Mouse (Mus musculus): ENCODE results near the gene Mctp1.
"Not testable (repeated sequence)": the region's sequence is repeated elsewhere in the genome, so short reads cannot be mapped to it uniquely, and the experiment has no call there.

The Mctp1 gene

GRCm38 (mm10) chr13:76383972-76384663 is at the start of gene Mctp1:
Mctp1 (plus strand) TSS chr13:76384535.
- DNase-seq (ENCODE audit: low spot score) = peak; percentile 52

- not testable (repeated sequence) for DNase-seq (ENCODE audit: low spot score)
Observed at GRCm38 (mm10) chr13:76345941-76346340, 38.4 kb upstream of the Mctp1 start.

- DNase-seq (ENCODE audit: low spot score) = no peak
Observed at GRCm38 (mm10) chr13:76358720-76359119, 25.6 kb upstream of the Mctp1 start.

GRCm38 (mm10) chr13:76384664-76385435 is 515 bp downstream of the Mctp1 start:
- peak; percentile 7 for DNase-seq (ENCODE audit: low spot score)

- DNase-seq (ENCODE audit: low spot score) = no peak
Observed at GRCm38 (mm10) chr13:76388615-76389014, 4.3 kb downstream of the Mctp1 start.

GRCm38 (mm10) chr13:76391920-76392319 is 7.6 kb downstream of the Mctp1 start:
- DNase-seq (ENCODE audit: low spot score) = no peak

GRCm38 (mm10) chr13:76393106-76393505 is 8.8 kb downstream of the Mctp1 start:
- DNase-seq (ENCODE audit: low spot score) = no peak

GRCm38 (mm10) chr13:76395906-76396305 is 11.6 kb downstream of the Mctp1 start:
- DNase-seq (ENCODE audit: low spot score) = no peak

- DNase-seq (ENCODE audit: low spot score) = no peak
Observed at GRCm38 (mm10) chr13:76409296-76409695, 25.0 kb downstream of the Mctp1 start.

GRCm38 (mm10) chr13:76410665-76411064 is 26.3 kb downstream of the Mctp1 start:
- DNase-seq (ENCODE audit: low spot score) = no peak

GRCm38 (mm10) chr13:76415346-76415745 is 31.0 kb downstream of the Mctp1 start:
- no peak for DNase-seq (ENCODE audit: low spot score)

GRCm38 (mm10) chr13:76420111-76420510 is 35.8 kb downstream of the Mctp1 start:
- no peak for DNase-seq (ENCODE audit: low spot score)

GRCm38 (mm10) chr13:76421075-76421474 is 36.7 kb downstream of the Mctp1 start:
- DNase-seq (ENCODE audit: low spot score) = no peak

- DNase-seq (ENCODE audit: low spot score) = no peak
Observed at GRCm38 (mm10) chr13:76422124-76422523, 37.8 kb downstream of the Mctp1 start.

GRCm38 (mm10) chr13:76429456-76429855 is 45.1 kb downstream of the Mctp1 start:
- no peak for DNase-seq (ENCODE audit: low spot score)

- no peak for DNase-seq (ENCODE audit: low spot score)
Observed at GRCm38 (mm10) chr13:76429927-76430326, 45.6 kb downstream of the Mctp1 start.

GRCm38 (mm10) chr13:76431946-76432345 is 47.6 kb downstream of the Mctp1 start:
- no peak for DNase-seq (ENCODE audit: low spot score)

- no peak for DNase-seq (ENCODE audit: low spot score)
Observed at GRCm38 (mm10) chr13:76433438-76433837, 49.1 kb downstream of the Mctp1 start.

GRCm38 (mm10) chr13:76436426-76436825 is 52.1 kb downstream of the Mctp1 start:
- DNase-seq (ENCODE audit: low spot score) = no peak

GRCm38 (mm10) chr13:76438765-76439164 is 54.4 kb downstream of the Mctp1 start:
- DNase-seq (ENCODE audit: low spot score) = no peak

- DNase-seq (ENCODE audit: low spot score) = no peak
Observed at GRCm38 (mm10) chr13:76446059-76446458, 61.7 kb downstream of the Mctp1 start.

- no peak for DNase-seq (ENCODE audit: low spot score)
Observed at GRCm38 (mm10) chr13:76447528-76447927, 63.2 kb downstream of the Mctp1 start.

- not testable (repeated sequence) for DNase-seq (ENCODE audit: low spot score)
Observed at GRCm38 (mm10) chr13:76451526-76451925, 67.2 kb downstream of the Mctp1 start.
